Mouse (Mus musculus): ENCODE measurements around the gene Zfp683.
A peak's percentile ranks its signal among the peaks of the same experiment; 100 is the strongest.

The Zfp683 gene

GRCm38 (mm10) chr4:134053538-134053937 lies at the start of gene Zfp683:
Gene Zfp683, plus strand, starts transcription at chr4:134053838.
- DNase-seq (ENCODE audit: low spot score in 2 of 2) = no peak

DNA sequence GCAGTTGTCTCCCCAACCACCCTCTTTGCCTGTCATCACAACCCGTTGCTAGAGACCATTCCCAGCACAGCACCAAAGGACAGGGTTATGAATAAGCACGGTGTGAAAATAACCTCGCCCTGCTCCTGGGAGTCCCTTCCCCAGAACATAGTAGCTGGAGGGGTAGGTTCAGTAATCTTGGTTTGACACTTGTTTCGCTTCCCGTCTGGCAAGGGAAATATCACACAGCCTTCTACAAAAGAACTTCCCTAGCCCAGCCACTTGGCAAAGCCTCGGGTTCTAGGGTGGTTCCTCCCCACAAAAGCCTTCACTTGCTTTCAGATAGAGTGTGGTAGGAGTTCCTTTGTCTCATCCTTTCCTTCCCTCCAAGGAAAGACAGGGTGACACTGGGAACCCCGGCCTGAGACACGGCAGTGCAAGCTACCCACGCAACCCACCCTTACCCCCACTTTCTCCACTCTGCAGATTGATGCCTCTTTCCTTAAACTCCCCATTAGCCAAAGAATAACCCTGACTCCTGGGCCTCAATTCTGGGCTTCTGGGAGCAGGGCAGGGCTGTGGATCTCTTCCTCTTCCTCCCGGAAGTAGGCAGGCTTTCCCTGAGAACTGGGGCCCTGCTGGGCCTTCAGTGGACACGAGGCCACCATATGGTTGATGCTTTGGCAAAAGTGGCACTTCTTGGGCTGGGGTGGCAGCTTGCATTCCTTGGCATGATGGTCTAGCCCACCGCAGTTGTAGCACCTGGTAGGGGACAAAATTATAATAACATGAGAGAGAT lies 47.9 kb upstream of the Zfp683 start:
- DNase-seq (ENCODE audit: low spot score in 2 of 2) = no peak

- DNase-seq (ENCODE audit: low spot score in 2 of 2) = no peak
Measured at GRCm38 (mm10) chr4:134006845-134007244, 46.8 kb upstream of the Zfp683 start.

- no peak for DNase-seq (ENCODE audit: low spot score in 2 of 2)
Measured at GRCm38 (mm10) chr4:134009709-134010108, 43.9 kb upstream of the Zfp683 start.

DNA sequence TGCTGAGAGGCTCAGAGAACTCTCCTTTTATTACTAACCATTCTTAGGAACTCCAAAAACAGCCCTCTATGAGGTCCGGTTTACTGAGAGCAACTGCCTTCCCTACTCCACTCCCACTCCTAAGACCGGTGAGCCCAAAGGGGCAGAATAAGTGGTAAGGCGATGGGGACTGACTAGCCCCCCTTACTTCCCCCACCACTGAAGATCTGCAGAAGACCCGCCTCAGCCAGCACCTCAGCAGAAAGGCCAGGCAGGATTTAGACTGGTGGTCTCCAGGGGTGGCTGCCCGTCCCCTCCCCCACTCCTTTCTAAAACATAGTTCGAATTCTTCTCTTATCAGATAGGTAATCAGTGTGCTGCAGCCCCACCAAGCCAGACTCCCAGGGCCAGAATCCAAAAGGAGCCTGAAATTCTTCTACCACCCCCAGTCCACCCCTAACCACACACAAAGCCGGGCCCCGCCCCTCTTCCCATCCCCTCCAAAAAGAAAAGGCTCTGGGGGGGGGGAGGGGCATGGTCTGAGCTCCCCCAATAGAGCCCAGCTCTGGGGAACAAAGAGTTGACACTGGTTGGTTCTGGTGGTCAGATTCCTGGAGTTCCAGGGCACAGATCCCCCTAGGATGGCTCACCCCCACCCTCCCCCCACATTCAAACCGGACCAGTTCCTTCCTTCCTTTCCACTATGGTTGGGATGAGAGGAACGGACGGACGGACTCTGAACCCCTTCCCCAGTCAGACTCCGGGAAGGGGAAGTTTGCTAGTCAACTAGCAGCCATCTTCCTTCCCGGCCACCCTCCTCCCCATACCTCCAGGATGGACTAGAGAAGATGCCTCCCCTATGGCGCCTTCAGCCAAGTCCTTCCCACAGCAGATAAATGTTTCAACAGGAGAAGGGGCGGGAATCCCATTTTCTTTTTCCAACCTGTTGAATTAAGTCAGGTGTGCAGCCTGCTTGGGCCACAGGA lies 41.9 kb upstream of the Zfp683 start:
- DNase-seq (ENCODE audit: low spot score in 2 of 2) = no peak

DNA sequence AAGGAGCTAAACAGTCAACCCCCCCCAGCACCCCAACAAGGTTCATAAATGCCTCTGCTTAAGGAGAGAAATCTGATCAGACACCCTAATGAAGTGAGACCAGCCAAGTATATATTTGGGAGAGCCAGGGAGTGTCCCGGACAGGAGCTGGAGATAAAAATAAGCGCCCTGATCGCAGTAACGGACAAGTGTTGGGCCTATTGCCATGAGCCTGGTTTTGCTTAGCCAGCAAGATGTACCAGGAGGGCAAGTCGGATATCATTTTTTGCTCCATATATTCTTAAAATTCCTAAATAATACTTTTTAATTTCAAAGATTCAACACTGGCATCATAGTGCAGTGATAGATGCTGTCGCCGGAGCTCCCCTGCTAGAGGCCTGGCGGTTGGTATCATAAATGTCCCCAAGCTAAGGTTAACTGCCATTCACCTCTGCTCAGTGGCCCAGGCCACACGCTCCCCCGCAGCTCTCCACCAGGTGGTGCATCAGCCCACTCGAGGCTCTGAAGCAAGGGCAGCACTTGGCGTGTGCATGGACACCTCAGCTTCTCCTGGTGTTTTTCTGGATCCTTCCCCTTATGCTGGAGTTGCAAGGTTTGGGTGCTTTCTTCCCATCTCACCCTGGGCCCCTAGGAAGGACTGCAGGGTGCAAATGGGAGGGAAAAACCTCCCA lies 40.6 kb upstream of the Zfp683 start:
- no peak for DNase-seq (ENCODE audit: low spot score in 2 of 2)

GRCm38 (mm10) chr4:134016208-134016607 lies 37.4 kb upstream of the Zfp683 start:
- DNase-seq (ENCODE audit: low spot score in 2 of 2) = no peak

GRCm38 (mm10) chr4:134016767-134017166 lies 36.9 kb upstream of the Zfp683 start:
- no peak for DNase-seq (ENCODE audit: low spot score in 2 of 2)

DNA sequence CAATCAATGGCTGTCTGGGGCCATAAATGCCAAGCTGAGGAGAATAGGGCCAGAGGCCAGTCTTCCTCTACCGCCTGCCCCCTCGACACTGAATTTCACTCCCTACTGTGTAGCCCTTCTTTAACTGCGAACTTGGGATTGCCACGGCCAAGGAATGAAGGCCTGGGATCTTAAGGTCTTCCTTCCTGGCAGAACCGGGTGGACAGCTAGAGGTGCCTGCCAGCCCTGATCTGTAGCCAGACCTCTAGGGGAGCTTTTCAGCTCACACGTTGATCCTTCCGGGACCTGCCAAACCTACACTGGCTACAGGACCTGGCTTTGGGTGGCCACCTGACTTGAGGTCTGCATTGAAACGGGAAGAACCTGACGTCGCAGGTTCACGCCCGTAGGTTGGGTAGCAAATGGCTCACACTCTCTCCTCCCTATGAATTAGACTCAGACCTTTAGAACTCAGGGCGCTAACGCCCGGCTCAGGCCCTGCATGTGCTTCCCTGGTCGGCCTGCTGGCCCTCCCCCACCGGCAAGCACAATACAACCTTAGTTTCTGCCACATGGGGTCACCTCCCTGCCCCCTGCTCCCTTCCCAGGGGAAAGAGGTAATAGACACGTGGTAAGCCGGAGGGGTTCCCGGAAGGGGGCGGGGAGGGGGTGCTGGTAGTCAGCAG lies 36.3 kb upstream of the Zfp683 start:
- no peak for DNase-seq (ENCODE audit: low spot score in 2 of 2)

DNA sequence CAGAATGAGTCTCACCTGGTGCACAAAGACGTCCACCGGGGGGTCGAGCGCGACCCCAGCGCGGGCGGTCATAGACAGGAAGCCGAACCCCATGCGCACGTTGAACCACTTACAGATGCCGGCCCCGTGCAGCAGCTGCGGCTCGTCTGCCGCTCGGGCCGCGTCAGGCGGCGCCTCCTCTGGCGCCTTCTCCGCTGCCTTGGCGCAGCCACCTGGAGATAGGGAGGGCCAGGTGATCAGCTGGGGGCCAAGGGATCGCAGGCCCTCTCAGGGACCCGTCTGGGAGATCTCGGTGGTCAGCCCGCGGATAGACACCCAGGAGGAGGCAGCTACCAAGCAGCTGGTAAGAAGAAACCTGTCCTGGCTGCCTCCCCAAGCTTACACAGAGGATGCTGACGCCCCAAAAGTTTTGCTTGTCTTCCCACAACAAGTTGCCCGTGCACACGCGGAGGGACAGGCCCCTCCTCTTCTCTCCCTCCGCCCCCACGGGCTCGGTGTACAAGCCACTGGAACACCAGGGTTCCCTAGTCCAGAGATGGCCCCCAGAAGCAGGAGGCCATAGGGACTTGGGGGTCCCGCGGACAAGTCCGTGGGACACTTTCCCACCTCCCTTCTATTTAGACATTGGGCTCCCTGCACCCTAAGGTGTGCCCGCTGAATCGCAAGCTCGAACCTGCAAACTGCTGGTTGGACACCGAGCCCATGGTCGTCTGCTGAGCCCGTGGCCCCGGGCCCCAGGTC lies 35.4 kb upstream of the Zfp683 start:
- no peak for DNase-seq (ENCODE audit: low spot score in 2 of 2)

DNA sequence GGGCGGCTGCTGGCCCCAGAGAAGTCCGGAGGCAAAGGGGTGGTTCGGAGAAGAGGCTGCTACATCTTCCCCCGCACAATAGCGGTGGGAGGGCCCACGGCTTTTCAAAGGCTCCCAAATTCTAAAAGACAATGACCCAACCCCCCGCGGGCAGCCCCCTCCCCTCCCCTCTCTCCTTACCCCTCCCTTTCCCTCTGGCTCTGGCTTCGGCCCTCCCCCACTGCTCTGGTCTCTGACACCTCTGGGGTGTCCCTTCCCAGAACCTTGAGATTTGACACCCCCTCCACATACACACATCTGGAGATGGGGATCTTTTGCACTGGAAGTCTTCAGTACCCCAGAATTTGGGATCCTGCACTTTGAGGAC lies 34.9 kb upstream of the Zfp683 start, which contains the start of gene Lin28a:
TSS of gene Lin28a (minus strand) at position 63 of the 367 bp plus-strand sequence.
- DNase-seq (ENCODE audit: low spot score in 2 of 2) = no peak

GRCm38 (mm10) chr4:134019210-134019609 lies 34.4 kb upstream of the Zfp683 start:
- DNase-seq (ENCODE audit: low spot score in 2 of 2) = no peak

DNA sequence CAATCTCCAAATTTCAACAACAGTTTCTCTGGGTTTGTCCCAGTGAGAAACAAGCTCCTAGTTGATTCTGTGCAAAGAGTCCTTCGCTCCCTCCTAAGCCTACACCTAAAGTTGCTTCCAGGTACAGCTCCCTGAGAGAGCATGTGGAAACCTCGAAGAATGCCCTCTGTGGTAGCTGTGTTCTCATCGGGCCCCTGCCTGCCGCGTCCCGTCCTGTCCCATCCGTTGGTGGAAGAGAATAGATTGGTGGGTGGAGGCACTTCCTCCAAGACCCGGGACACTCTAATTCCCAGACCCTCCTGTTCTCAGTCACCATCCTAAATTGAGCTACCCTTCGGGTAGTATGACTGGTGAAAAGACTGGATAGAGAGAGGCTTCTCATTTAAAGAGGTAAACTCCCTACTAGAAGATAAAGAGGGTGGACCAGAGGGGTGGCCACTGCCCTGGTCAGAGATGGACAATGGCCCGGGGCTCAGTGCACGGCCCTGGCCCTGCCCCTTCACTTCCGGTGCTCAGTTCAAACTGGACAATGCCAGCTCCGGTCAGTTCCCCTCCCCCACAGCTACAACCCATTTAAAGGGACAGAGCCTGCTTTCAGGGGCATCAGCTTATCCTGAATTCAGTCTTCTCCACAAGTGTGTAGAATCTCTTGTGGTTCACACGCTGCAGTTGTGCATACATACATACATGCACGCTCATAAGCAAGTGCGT lies 33.8 kb upstream of the Zfp683 start:
- no peak for DNase-seq (ENCODE audit: low spot score in 2 of 2)

DNA sequence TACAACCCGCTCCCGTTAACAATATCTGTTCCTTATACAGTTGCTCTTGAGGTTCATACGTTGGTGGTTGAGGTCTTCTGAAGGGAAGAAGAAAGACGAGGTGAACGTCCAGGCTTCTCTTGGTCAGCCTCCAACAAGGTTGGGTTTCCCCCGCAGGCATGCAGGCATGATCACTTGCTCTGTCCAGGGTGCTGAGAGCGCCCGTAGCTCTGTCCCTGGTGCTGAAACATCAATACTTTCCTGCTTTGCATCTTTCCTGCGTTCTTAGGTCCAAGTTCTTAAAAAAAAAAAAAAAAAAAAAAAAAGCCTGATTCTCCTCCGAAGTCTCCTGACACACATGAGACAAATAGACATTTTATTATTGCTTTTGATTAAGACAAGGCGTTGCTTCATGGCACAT lies 33.0 kb upstream of the Zfp683 start:
- DNase-seq (ENCODE audit: low spot score in 2 of 2) = no peak

DNA sequence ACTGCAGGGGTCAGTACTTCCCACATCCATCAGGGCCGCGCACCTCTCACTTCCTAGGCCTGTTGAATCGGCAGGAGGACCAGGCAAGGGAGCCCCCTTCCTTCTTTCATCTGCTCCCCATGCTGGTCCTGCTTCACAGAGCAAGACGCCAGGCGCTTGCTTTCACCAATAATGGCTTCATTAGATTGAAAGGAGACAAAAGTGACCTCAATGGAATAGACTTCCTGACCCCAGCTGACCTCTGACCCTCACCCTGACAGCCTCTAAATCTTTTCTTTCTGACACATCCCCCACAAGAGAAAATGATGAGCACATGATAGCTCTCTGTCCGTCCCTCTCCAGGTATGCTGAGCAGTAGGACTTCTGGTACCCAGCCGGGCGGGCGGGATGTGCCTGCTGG lies 27.8 kb upstream of the Zfp683 start:
- DNase-seq (ENCODE audit: low spot score in 2 of 2) = no peak

DNA sequence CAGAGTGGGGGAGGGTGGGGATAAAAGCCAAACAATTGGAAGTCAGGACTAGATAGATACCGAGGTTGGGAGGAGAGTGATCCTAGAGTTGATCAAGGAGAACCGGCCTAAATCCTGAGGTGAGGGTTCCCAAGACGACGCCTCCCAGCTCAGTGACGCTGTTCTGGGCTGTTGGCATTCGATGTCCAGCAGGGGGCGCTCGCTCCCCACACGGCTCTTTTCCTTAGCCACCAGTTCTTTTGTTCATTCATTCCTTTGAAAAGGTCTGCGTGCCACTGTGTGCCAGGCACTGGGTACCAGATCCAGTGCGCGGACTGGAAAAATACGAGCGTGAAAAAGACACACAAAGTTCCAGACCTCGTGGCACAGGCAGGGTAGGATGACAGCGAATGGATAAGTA lies 17.7 kb upstream of the Zfp683 start:
- DNase-seq (ENCODE audit: low spot score in 2 of 2) = peak; percentile 81 to 88

- peak in 1 of 2 experiments; percentile 45 for DNase-seq (ENCODE audit: low spot score in 2 of 2)
Measured at GRCm38 (mm10) chr4:134041317-134042123, 12.1 kb upstream of the Zfp683 start.

- DNase-seq (ENCODE audit: low spot score in 2 of 2) = no peak
Measured at GRCm38 (mm10) chr4:134043041-134043440, 10.6 kb upstream of the Zfp683 start.

GRCm38 (mm10) chr4:134047648-134048047 lies 6.0 kb upstream of the Zfp683 start:
- no peak for DNase-seq (ENCODE audit: low spot score in 2 of 2)

All from right cerebral cortex, postnatal 10 days (tissue).